Mouse (Mus musculus) ovary, postnatal 14 days (tissue): Measurements from ENCODE around the gene Cops9.

ENCODE experiments used
- DNase-seq: peaks from one replicate; pipeline ENCODE4 v3.0.0; 2022; ENCODE audit warnings: low spot score

The Cops9 gene

GRCm38 (mm10) chr1:92596019-92596418 lies 45.8 kb downstream of the Cops9 start:
- no peak for DNase-seq

DNA sequence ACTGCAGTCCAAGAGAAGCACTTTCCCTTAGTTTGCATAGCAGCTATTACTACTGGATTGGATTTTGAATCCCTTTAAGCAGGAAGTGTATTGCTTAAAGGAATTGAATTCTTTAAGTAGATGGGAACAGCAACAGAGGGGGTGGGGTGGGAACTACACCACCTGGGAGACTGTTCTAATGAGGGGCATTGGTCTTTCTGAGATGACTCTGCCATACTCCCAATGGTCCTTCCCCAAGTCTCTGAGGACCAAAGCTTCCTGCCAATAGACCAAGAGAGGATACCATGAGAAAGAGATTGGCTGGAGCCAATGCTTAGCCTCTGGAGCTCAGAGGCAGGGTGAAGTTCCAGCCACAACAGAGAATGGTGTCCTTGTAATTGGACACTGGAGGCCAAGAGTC lies 47.7 kb downstream of the Cops9 start, which contains the start of gene Olfr1411:
Olfr1411 (plus strand) TSS at position 301 of the 400 bp plus-strand sequence.
- DNase-seq: no peak
